Mouse (Mus musculus): ENCODE data around the gene Il27ra. TPM values are rescaled to one million over a fixed set of nuclear protein-coding genes. Genes with fewer than 3 reads are reported as not detected.
A peak's percentile ranks its signal among the peaks of the same experiment; 100 is the strongest.

Gene Il27ra
- polyA plus RNA-seq, 1 experiment from 2014 or later, result 0.66 TPM

- H3K4me1 ChIP-seq, result peaks cover 17% of the 10 kb centered on the region
- peaks cover 61% of the 10 kb centered on the region for H3K27me3 ChIP-seq
- no peak overlapping the region for H3K4me3 ChIP-seq
- H3K27ac ChIP-seq, result no peak overlapping the region
- H3K4me2 ChIP-seq, result no peak overlapping the region
- no peak overlapping the region for H3K9ac ChIP-seq
- no peak for ATAC-seq (ENCODE audit: insufficient number of reproducible peaks, insufficient read depth, low FRiP score, low TSS enrichment, low read depth)
- WGBS, result 10% methylated on average over 5 of the region's 5 CpGs
- H3K36me3 ChIP-seq, result no peaks in the 10 kb centered on the region
- H3K9me3 ChIP-seq, result no peaks in the 10 kb centered on the region
Observed at GRCm38 (mm10) chr8:84039050-84039449, 3.3 kb downstream of the Il27ra start.

- H3K9ac ChIP-seq, result no peak overlapping the region
- H3K4me2 ChIP-seq, result no peak overlapping the region
- H3K27ac ChIP-seq, result no peak overlapping the region
- H3K36me3 ChIP-seq, result no peaks in the 10 kb centered on the region
- WGBS, result 76% methylated on average over 5 of the region's 5 CpGs
- H3K4me1 ChIP-seq, result peaks cover 17% of the 10 kb centered on the region
- H3K27me3 ChIP-seq, result peaks cover 50% of the 10 kb centered on the region
- H3K9me3 ChIP-seq, result no peaks in the 10 kb centered on the region
- H3K4me3 ChIP-seq, result no peak overlapping the region
- no peak for ATAC-seq (ENCODE audit: insufficient number of reproducible peaks, insufficient read depth, low FRiP score, low TSS enrichment, low read depth)
Observed at GRCm38 (mm10) chr8:84038015-84038414, 4.4 kb downstream of the Il27ra start.

GRCm38 (mm10) chr8:84032777-84033176 lies 9.6 kb downstream of the Il27ra start:
- H3K9me3 ChIP-seq, result no peaks in the 10 kb centered on the region
- no peak overlapping the region for H3K9ac ChIP-seq
- no peak overlapping the region for H3K27ac ChIP-seq
- peaks cover 21% of the 10 kb centered on the region for H3K27me3 ChIP-seq
- H3K36me3 ChIP-seq, result no peaks in the 10 kb centered on the region
- 74% methylated on average over 4 of the region's 4 CpGs for WGBS
- H3K4me1 ChIP-seq, result peaks cover 6% of the 10 kb centered on the region; the same call in 1 of the 2 replicates
- no peak overlapping the region for H3K4me2 ChIP-seq
- no peak for ATAC-seq (ENCODE audit: insufficient number of reproducible peaks, insufficient read depth, low FRiP score, low TSS enrichment, low read depth)
- no peak overlapping the region for H3K4me3 ChIP-seq

- no peak overlapping the region for H3K9ac ChIP-seq
- H3K4me1 ChIP-seq, result peaks cover 23% of the 10 kb centered on the region; the same call in 1 of the 2 replicates
- no peaks in the 10 kb centered on the region for H3K9me3 ChIP-seq
- no peak for ATAC-seq (ENCODE audit: insufficient number of reproducible peaks, insufficient read depth, low FRiP score, low TSS enrichment, low read depth)
- WGBS, result 87% methylated on average over 5 of the region's 5 CpGs
- H3K27me3 ChIP-seq, result peaks cover 27% of the 10 kb centered on the region
- no peaks in the 10 kb centered on the region for H3K36me3 ChIP-seq
- no peak overlapping the region for H3K27ac ChIP-seq
- no peak overlapping the region for H3K4me3 ChIP-seq
- no peak overlapping the region for H3K4me2 ChIP-seq
Observed at GRCm38 (mm10) chr8:84029272-84029671, 13.1 kb downstream of the Il27ra start.

- Histone ChIP-seq H3K4me2 (no peak overlapping the region), H3K27ac (no peak overlapping the region), H3K9me3 (no peaks in the 10 kb centered on the region), H3K27me3 (peaks cover 39% of the 10 kb centered on the region), H3K36me3 (no peaks in the 10 kb centered on the region), H3K4me1 (peaks cover 27% of the 10 kb centered on the region; the same call in 1 of the 2 replicates), H3K9ac (no peak overlapping the region), H3K4me3 (no peak overlapping the region)
- WGBS, result 12% methylated on average over 10 of the region's 10 CpGs
- no peak for ATAC-seq (ENCODE audit: insufficient number of reproducible peaks, insufficient read depth, low FRiP score, low TSS enrichment, low read depth)
Observed at GRCm38 (mm10) chr8:84027449-84027848, 14.9 kb downstream of the Il27ra start.

- WGBS, result under 1% methylated on average over 41 of the region's 41 CpGs
- peak overlapping the region; percentile 84 for H3K4me2 ChIP-seq
- peak overlapping the region; percentile 70 for H3K9ac ChIP-seq
- no peaks in the 10 kb centered on the region for H3K9me3 ChIP-seq
- peaks cover 55% of the 10 kb centered on the region for H3K27me3 ChIP-seq
- no peak overlapping the region for H3K27ac ChIP-seq
- H3K36me3 ChIP-seq, result no peaks in the 10 kb centered on the region
- peaks cover 32% of the 10 kb centered on the region for H3K4me1 ChIP-seq
- peak overlapping the region; percentile 54 for H3K4me3 ChIP-seq
- peak; percentile 78 for ATAC-seq (ENCODE audit: insufficient number of reproducible peaks, insufficient read depth, low FRiP score, low TSS enrichment, low read depth)
Observed at GRCm38 (mm10) chr8:84025863-84026262, 16.5 kb downstream of the Il27ra start.

- Histone ChIP-seq H3K9ac (no peak overlapping the region), H3K9me3 (no peaks in the 10 kb centered on the region), H3K4me3 (no peak overlapping the region), H3K27me3 (peaks cover 62% of the 10 kb centered on the region), H3K27ac (no peak overlapping the region), H3K36me3 (no peaks in the 10 kb centered on the region), H3K4me1 (peaks cover 32% of the 10 kb centered on the region), H3K4me2 (no peak overlapping the region)
- WGBS, result 13% methylated on average over 10 of the region's 10 CpGs
- ATAC-seq (ENCODE audit: insufficient number of reproducible peaks, insufficient read depth, low FRiP score, low TSS enrichment, low read depth), result no peak
Observed at GRCm38 (mm10) chr8:84024171-84024570, 18.2 kb downstream of the Il27ra start.

- Histone ChIP-seq H3K36me3 (no peaks in the 10 kb centered on the region), H3K27me3 (peaks cover 62% of the 10 kb centered on the region), H3K9me3 (no peaks in the 10 kb centered on the region), H3K4me1 (peaks cover 32% of the 10 kb centered on the region), H3K4me2 (no peak overlapping the region), H3K9ac (no peak overlapping the region), H3K27ac (no peak overlapping the region), H3K4me3 (no peak overlapping the region)
- no peak for ATAC-seq (ENCODE audit: insufficient number of reproducible peaks, insufficient read depth, low FRiP score, low TSS enrichment, low read depth)
- WGBS, result 54% methylated on average over 1 of the region's 1 CpGs
Observed at GRCm38 (mm10) chr8:84023631-84024030, 18.8 kb downstream of the Il27ra start.

GRCm38 (mm10) chr8:84023085-84023484 lies 19.3 kb downstream of the Il27ra start:
- H3K36me3 ChIP-seq, result no peaks in the 10 kb centered on the region

GRCm38 (mm10) chr8:84021569-84021968 lies 20.8 kb downstream of the Il27ra start:
- WGBS, result 45% methylated on average over 12 of the region's 12 CpGs
- Histone ChIP-seq H3K9ac (no peak overlapping the region; the same call in 1 of the 2 replicates), H3K9me3 (no peaks in the 10 kb centered on the region), H3K27me3 (peaks cover 43% of the 10 kb centered on the region), H3K36me3 (no peaks in the 10 kb centered on the region), H3K27ac (no peak overlapping the region), H3K4me2 (peak overlapping the region; percentile 33), H3K4me1 (peaks cover 21% of the 10 kb centered on the region), H3K4me3 (0 out of 2 replicates have a peak overlapping the region, but pooled peaks have one; percentile 12)
- ATAC-seq (ENCODE audit: insufficient number of reproducible peaks, insufficient read depth, low FRiP score, low TSS enrichment, low read depth), result no peak

More at GRCm38 (mm10) chr8:84023085-84023484, 19.3 kb downstream of the Il27ra start:
- WGBS, result 20% methylated on average over 5 of the region's 5 CpGs
- peaks cover 32% of the 10 kb centered on the region for H3K4me1 ChIP-seq
- H3K27ac ChIP-seq, result no peak overlapping the region
- no peak overlapping the region for H3K9ac ChIP-seq
- ATAC-seq (ENCODE audit: insufficient number of reproducible peaks, insufficient read depth, low FRiP score, low TSS enrichment, low read depth), result no peak
- H3K27me3 ChIP-seq, result peaks cover 57% of the 10 kb centered on the region
- H3K4me3 ChIP-seq, result no peak overlapping the region
- no peaks in the 10 kb centered on the region for H3K9me3 ChIP-seq
- H3K4me2 ChIP-seq, result no peak overlapping the region

- Histone ChIP-seq H3K27me3 (peaks cover 39% of the 10 kb centered on the region), H3K9ac (peak within 1 kb of the TSS; percentile 49; the same call in 1 of the 2 replicates), H3K4me3 (0 out of 2 replicates have a peak within 1 kb of the TSS, but pooled peaks have one; percentile 12), H3K4me1 (peaks cover 17% of the 10 kb centered on the region), H3K9me3 (no peaks in the 10 kb centered on the region), H3K4me2 (peak within 1 kb of the TSS; percentile 33), H3K27ac (no peak within 1 kb of the TSS), H3K36me3 (no peaks in the 10 kb centered on the region)
- no peak for ATAC-seq (ENCODE audit: insufficient number of reproducible peaks, insufficient read depth, low FRiP score, low TSS enrichment, low read depth)
- WGBS, result 11% methylated on average over 18 of the region's 18 CpGs
Observed at GRCm38 (mm10) chr8:84021096-84021495, 21.3 kb downstream of the Il27ra start, which contains the start of gene Palm3. Palm3 (plus strand) TSS chr8:84021471.

- H3K9me3 ChIP-seq, result no peaks in the 10 kb centered on the region
- no peaks in the 10 kb centered on the region for H3K36me3 ChIP-seq
- ATAC-seq (ENCODE audit: insufficient number of reproducible peaks, insufficient read depth, low FRiP score, low TSS enrichment, low read depth), result no peak
- no peak overlapping the region for H3K4me3 ChIP-seq
- WGBS, result 78% methylated on average over 9 of the region's 9 CpGs
- H3K4me2 ChIP-seq, result no peak overlapping the region
- H3K4me1 ChIP-seq, result peaks cover 13% of the 10 kb centered on the region
- no peak overlapping the region for H3K9ac ChIP-seq
- H3K27ac ChIP-seq, result no peak overlapping the region
- peaks cover 37% of the 10 kb centered on the region for H3K27me3 ChIP-seq
Observed at GRCm38 (mm10) chr8:84019738-84020137, 22.7 kb downstream of the Il27ra start.
